Mouse (Mus musculus): ENCODE results near the gene Slc22a13. TPM values are rescaled to one million over a fixed set of nuclear protein-coding genes. Genes with fewer than 3 reads are reported as not detected.

The Slc22a13 gene
- total RNA-seq, 2 experiments from 2014 or later = not detected

Other genes starting within 250 kb of the Slc22a13 start
- 1 to 10 TPM in 1 of 2 experiments, under 1 TPM in 1; 0.66 to 1.4 TPM for gene Vill, start 156.3 kb downstream of the Slc22a13 start, total RNA-seq (2021)
- gene Plcd1, start 115.6 kb downstream of the Slc22a13 start, total RNA-seq (2021) = 1 to 10 TPM; 8.0 to 9.6 TPM
- gene Dlec1, start 106.6 kb downstream of the Slc22a13 start, total RNA-seq (2021) = 1 to 10 TPM; 1.7 to 2.3 TPM
- 10 to 100 TPM; 12.5 to 19.8 TPM for gene Acaa1b, start 52.0 kb downstream of the Slc22a13 start, total RNA-seq (2021)
- not detected for gene Gm47289, start 49.9 kb downstream of the Slc22a13 start, total RNA-seq (2021)
- gene Oxsr1, start 113.3 kb upstream of the Slc22a13 start, total RNA-seq (2021) = 10 to 100 TPM; 32.1 to 35.7 TPM
- 100 to 1,000 TPM; 104 to 116 TPM for gene Acaa1a, start 130.6 kb upstream of the Slc22a13 start, total RNA-seq (2021)
- 10 to 100 TPM; 25.9 to 36.7 TPM for gene Myd88, start 132.3 kb upstream of the Slc22a13 start, total RNA-seq (2021)
- under 1 TPM; 0.79 to 0.99 TPM for gene Xylb, start 148.3 kb upstream of the Slc22a13 start, total RNA-seq (2021)
- gene Slc22a14, start 156.5 kb upstream of the Slc22a13 start, total RNA-seq (2021) = not detected
- 1 to 10 TPM; 5.5 to 6.6 TPM for gene Acvr2b, start 193.0 kb upstream of the Slc22a13 start, total RNA-seq (2021)
- 1 to 10 TPM; 3.3 to 4.7 TPM for gene Exog, start 235.8 kb upstream of the Slc22a13 start, total RNA-seq (2021)

Data from adrenal gland, postnatal 36 days (tissue).